Mouse (Mus musculus) liver, postnatal 0 days (tissue): Measurements from ENCODE around the gene Limch1. TPM values are rescaled to one million over a fixed set of nuclear protein-coding genes. Genes with fewer than 3 reads are reported as not detected.

Experiments used
- ATAC-seq: fragments of 200-750 bp; cut with Nextera tagmentation; 2 replicates; pipeline ENCODE4 v1.8.0; 2017; ENCODE audit warnings: mild to moderate bottlenecking, moderate library complexity
- DNase-seq: peaks from one replicate; pipeline ENCODE4 v3.0.0-alpha.2; 2016
- H3K27ac ChIP-seq: fragments of 300-500 bp; sonication (generic); 2 replicates; pipeline ENCODE4 v1.5.1; 2014; ENCODE audit warnings: antibody characterized with exemption, moderate library complexity, mild to moderate bottlenecking, low read depth
- H3K27me3 ChIP-seq: fragments of 300-500 bp; sonication (generic); 2 replicates; pipeline ENCODE4 v1.6.1; 2014; ENCODE audit warnings: low read length, control low read depth, mixed read lengths; ENCODE audit not compliant: insufficient read depth
- H3K36me3 ChIP-seq: fragments of 300-500 bp; sonication (generic); replicated peaks from 2 replicates; pipeline ENCODE4 v1.6.1; 2014; ENCODE audit warnings: mild to moderate bottlenecking, control low read depth, low read length, moderate library complexity, mixed read lengths; ENCODE audit not compliant: insufficient read depth
- H3K4me1 ChIP-seq: fragments of 300-500 bp; sonication (generic); 2 replicates; pipeline ENCODE4 v1.6.1; 2014; ENCODE audit warnings: antibody characterized with exemption, mild to moderate bottlenecking, control low read depth; ENCODE audit not compliant: insufficient read depth
- H3K4me2 ChIP-seq: fragments of 300-500 bp; sonication (generic); 2 replicates; pipeline ENCODE4 v1.6.1; 2014; ENCODE audit warnings: low read depth, mild to moderate bottlenecking, low read length, moderate library complexity, mixed read lengths
- H3K4me3 ChIP-seq: fragments of 300-500 bp; sonication (generic); 2 replicates; pipeline ENCODE4 v1.5.1; 2014; ENCODE audit warnings: low read depth, low read length
- H3K9ac ChIP-seq: fragments of 300-500 bp; sonication (generic); replicated peaks from 2 replicates; pipeline ENCODE4 v1.6.1; 2014; ENCODE audit warnings: mild to moderate bottlenecking, moderate library complexity
- H3K9me3 ChIP-seq: fragments of 300-500 bp; sonication (generic); 2 replicates; pipeline ENCODE4 v1.6.1; 2016; ENCODE audit warnings: mild to moderate bottlenecking, control low read depth, low read length, mixed read lengths
- CTCF ChIP-seq: sonication (generic); IDR thresholded peaks from 2 replicates; pipeline ENCODE4 v1.5.1; 2016; ENCODE audit warnings: antibody characterized with exemption, low read depth
- EP300 ChIP-seq: IDR thresholded peaks from 2 replicates; pipeline ENCODE4 v1.6.1; 2016; ENCODE audit warnings: antibody characterized with exemption, low read depth, mild to moderate bottlenecking
- WGBS: fragments of 180-500 bp; shearing (Covaris S2); extraction: QIAGEN DNeasy Blood & Tissue Kit; methylation state at CpG from one replicate; pipeline ENCODE4 v1.1.7; 2014; ENCODE audit not compliant: insufficient replicate concordance; 5-methylcytosine and 5-hydroxymethylcytosine counted together
- polyA plus RNA-seq: library from polyadenylated mRNA; unstranded; fragments of >200 nt; fragmentation: Nextera tagmentation; extraction: Ambion mirVana; gene quantifications from 2 replicates; pipeline ENCODE4 v1.2.1, GENCODE M21; 2015

Gene Limch1
- polyA plus RNA-seq, 1 experiment from 2014 or later, result 1.6 TPM

GRCm38 (mm10) chr5:66942922-66943321 lies 197.3 kb downstream of the Limch1 start:
- TF ChIP-seq EP300 (no peak), CTCF (no peak)
- Histone ChIP-seq H3K4me1 (no peaks in the 10 kb centered on the region), H3K4me3 (no peak overlapping the region), H3K9ac (no peak overlapping the region), H3K4me2 (no peak overlapping the region), H3K27me3 (no peaks in the 10 kb centered on the region), H3K27ac (no peak overlapping the region), H3K9me3 (no peaks in the 10 kb centered on the region), H3K36me3 (no peaks in the 10 kb centered on the region)
- 63% methylated on average over 2 of the region's 2 CpGs for WGBS
- DNase-seq, result no peak
- no peak for ATAC-seq

- H3K4me2 ChIP-seq, result no peak overlapping the region
- H3K9me3 ChIP-seq, result no peaks in the 10 kb centered on the region
- no peak overlapping the region for H3K4me3 ChIP-seq
- TF ChIP-seq CTCF (no peak), EP300 (no peak)
- DNase-seq (no peak), ATAC-seq (no peak)
- H3K4me1 ChIP-seq, result no peaks in the 10 kb centered on the region
- H3K27ac ChIP-seq, result no peak overlapping the region
- H3K9ac ChIP-seq, result no peak overlapping the region
- no peaks in the 10 kb centered on the region for H3K36me3 ChIP-seq
- no peaks in the 10 kb centered on the region for H3K27me3 ChIP-seq
- 74% methylated on average over 7 of the region's 7 CpGs for WGBS
Observed at GRCm38 (mm10) chr5:66943521-66943920, 197.9 kb downstream of the Limch1 start.

- H3K27ac ChIP-seq, result no peak overlapping the region
- ATAC-seq, result no peak
- TF ChIP-seq EP300 (no peak), CTCF (no peak)
Observed at GRCm38 (mm10) chr5:66947958-66948357, 202.3 kb downstream of the Limch1 start.

GRCm38 (mm10) chr5:66949098-66949692 lies 203.6 kb downstream of the Limch1 start:
- no peaks in the 10 kb centered on the region for H3K27me3 ChIP-seq
- H3K36me3 ChIP-seq, result no peaks in the 10 kb centered on the region
- no peak overlapping the region for H3K4me3 ChIP-seq
- H3K4me2 ChIP-seq, result no peak overlapping the region
- H3K4me1 ChIP-seq, result no peaks in the 10 kb centered on the region
- H3K9ac ChIP-seq, result no peak overlapping the region
- no peak for ATAC-seq
- H3K27ac ChIP-seq, result no peak overlapping the region
- WGBS, result 77% methylated on average over 8 of the region's 8 CpGs
- TF ChIP-seq EP300 (no peak), CTCF (no peak)
- DNase-seq, result no peak
- H3K9me3 ChIP-seq, result no peaks in the 10 kb centered on the region

More at GRCm38 (mm10) chr5:66947958-66948357, 202.3 kb downstream of the Limch1 start:
- Histone ChIP-seq H3K36me3 (no peaks in the 10 kb centered on the region), H3K4me3 (no peak overlapping the region), H3K9ac (no peak overlapping the region), H3K4me2 (no peak overlapping the region), H3K27me3 (no peaks in the 10 kb centered on the region), H3K9me3 (no peaks in the 10 kb centered on the region), H3K4me1 (no peaks in the 10 kb centered on the region)
- DNase-seq, result no peak
- 74% methylated on average over 6 of the region's 6 CpGs for WGBS

GRCm38 (mm10) chr5:66953375-66953774 lies 207.7 kb downstream of the Limch1 start:
- DNase-seq (no peak), ATAC-seq (no peak)
- Histone ChIP-seq H3K27me3 (no peaks in the 10 kb centered on the region), H3K9me3 (no peaks in the 10 kb centered on the region), H3K4me1 (no peaks in the 10 kb centered on the region), H3K4me3 (no peak overlapping the region), H3K4me2 (no peak overlapping the region), H3K27ac (no peak overlapping the region), H3K9ac (no peak overlapping the region), H3K36me3 (no peaks in the 10 kb centered on the region)
- TF ChIP-seq EP300 (no peak), CTCF (no peak)
- WGBS, result 69% methylated on average over 3 of the region's 3 CpGs

- WGBS, result 76% methylated on average over 7 of the region's 7 CpGs
- no peaks in the 10 kb centered on the region for H3K4me1 ChIP-seq
- no peak for DNase-seq
Observed at GRCm38 (mm10) chr5:66953971-66954644, 208.5 kb downstream of the Limch1 start.

More at GRCm38 (mm10) chr5:66953971-66954644, 208.5 kb downstream of the Limch1 start:
- no peak for ATAC-seq
- Histone ChIP-seq H3K4me2 (no peak overlapping the region), H3K4me3 (no peak overlapping the region), H3K9me3 (no peaks in the 10 kb centered on the region), H3K27me3 (no peaks in the 10 kb centered on the region), H3K9ac (no peak overlapping the region), H3K36me3 (no peaks in the 10 kb centered on the region), H3K27ac (no peak overlapping the region)
- TF ChIP-seq CTCF (no peak), EP300 (no peak)
